Mouse (Mus musculus) embryo, embryonic 11 days (tissue): ENCODE data around the gene Sectm1b.
"Not testable (repeated sequence)": the region's sequence is repeated elsewhere in the genome, so short reads cannot be mapped to it uniquely, and the experiment has no call there.

ENCODE experiments used
- DNase-seq: peaks from one replicate; pipeline ENCODE4 v3.0.0-alpha.2; 2015

The Sectm1b gene

GRCm38 (mm10) chr11:121063379-121063778 is at the start of gene Sectm1b:
Sectm1b (minus strand) TSS chr11:121063569.
- DNase-seq: no peak

DNA sequence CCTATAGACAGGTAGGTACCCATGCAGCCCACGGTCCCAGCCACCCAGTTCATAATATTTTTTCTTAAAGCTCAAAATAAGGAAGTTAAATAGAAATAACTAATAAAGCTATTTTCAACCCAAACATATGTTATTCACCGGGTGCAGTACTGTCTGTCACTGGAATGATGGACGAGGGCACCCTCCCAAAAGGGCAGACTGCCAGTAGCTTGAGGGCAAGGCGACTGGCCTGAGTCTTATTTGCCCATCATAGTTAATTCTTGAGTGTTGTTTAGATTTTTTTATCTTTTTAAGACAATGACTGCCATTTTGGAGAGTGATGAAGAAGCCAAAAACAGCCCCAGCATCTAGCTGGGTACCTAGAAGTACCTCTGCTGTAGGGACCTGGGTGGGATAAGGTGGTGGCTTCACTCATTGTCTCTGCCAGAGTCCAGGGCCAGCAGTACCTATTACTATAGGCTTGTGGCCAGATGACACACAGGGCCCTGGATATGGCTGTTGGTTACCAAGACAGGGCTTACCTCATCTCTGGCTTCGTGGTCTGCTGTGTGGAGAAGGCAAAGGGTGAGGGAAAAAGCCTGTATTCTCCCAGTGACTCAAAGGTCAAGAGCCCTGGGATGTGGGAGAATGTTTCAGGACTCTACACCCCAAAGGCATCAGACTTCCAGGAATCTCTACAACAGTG is 48.9 kb upstream of the Sectm1b start:
- DNase-seq: no peak

- DNase-seq: no peak
Observed at GRCm38 (mm10) chr11:121111601-121112000, 48.2 kb upstream of the Sectm1b start.

GRCm38 (mm10) chr11:121111051-121111450 is 47.7 kb upstream of the Sectm1b start:
- no peak for DNase-seq

GRCm38 (mm10) chr11:121109986-121110385 is 46.6 kb upstream of the Sectm1b start:
- peak; percentile 25 for DNase-seq

DNA sequence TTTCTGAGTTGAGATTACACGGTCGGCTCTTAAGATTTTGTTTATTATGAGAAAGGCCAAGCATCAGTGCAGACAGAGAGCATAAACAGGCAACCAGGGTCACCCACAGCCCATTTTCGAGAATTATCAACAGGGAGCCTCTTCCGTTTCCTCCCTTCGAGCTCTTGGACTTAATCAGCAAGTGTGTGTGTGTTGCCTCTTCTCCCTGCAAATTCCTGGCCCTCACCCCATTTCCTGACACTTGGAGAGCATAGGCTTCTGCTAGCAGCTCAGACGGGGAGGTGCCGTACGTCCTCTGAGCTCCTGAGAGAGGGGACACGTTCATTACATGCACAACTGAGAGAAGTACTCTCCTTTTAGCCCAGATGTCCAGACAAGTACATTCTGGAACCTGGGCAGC is 44.7 kb upstream of the Sectm1b start:
- no peak for DNase-seq

- not testable (repeated sequence) for DNase-seq
Observed at GRCm38 (mm10) chr11:121107242-121107641, 43.9 kb upstream of the Sectm1b start.

GRCm38 (mm10) chr11:121101124-121101805 is 37.9 kb upstream of the Sectm1b start:
- no peak for DNase-seq

- no peak for DNase-seq
Observed at GRCm38 (mm10) chr11:121100692-121101091, 37.3 kb upstream of the Sectm1b start.

DNA sequence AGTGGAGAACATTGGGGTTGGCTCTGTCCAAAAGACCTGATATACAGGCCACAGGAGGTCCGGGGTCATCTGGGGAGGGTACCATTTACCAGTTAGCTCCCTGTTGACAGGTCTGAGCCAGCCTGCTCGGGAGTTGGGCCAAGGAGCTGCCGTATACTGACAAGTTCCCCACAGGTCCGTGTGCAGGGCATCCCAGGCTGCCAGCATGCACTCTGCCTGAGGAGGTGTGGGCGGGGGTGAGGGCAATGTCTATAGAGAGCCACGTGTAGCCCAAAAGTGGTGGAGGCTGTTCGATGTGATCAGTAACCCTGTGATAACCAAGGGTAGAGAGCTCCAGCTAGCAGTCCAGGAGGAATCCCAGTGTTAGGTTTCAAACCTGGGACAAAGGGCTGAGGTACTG is 36.4 kb upstream of the Sectm1b start:
- no peak for DNase-seq

DNA sequence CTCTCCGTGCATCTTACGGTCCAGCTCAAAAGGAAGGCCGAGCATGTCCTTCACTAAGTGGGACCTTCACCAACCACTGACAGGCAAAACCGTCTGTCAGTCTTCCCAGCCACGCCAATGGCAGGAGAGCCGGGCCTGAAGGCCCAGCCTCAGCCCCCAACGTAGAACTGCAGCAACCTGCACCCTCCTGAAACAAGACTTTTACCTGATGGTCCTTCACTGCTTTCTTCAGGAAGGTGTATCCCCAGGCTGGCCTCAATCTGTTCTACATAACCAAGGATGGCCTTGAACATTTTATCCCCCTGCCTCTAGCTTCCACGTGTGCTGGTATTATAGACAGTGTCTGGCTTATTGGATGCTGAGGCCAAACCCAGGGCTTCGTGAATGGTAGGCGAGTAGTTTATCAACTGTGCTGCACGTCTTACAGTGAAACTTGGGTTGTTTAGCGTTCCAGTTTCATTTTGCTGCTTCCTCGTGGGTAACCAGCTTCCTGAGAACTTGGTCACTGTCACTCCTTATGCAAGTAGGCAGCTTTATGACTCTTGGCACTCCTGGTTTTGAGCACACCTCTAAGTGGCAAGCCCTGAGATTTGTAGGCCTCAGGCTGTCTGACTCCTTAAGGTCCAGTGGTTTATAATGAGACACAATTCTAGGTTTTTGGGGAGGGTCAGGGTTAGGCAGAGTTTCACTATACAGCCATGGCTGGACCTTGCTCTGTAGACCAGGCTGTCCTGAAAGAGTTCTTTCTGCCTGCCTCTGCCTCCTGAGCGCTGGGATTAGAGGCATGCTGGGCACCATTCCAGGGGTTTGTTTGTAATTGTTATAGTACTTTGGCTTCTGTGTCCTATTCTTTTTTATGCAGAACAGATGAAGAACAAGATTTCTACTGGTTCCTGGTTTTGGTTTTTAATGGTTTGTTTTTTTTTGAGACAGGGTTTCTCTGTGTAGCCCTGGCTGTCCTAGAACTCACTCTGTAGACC is 29.5 kb upstream of the Sectm1b start:
- no peak for DNase-seq

GRCm38 (mm10) chr11:121090943-121091342 is 27.6 kb upstream of the Sectm1b start:
- DNase-seq: no peak

GRCm38 (mm10) chr11:121089756-121090546 is 26.6 kb upstream of the Sectm1b start:
- DNase-seq: no peak

- no peak for DNase-seq
Observed at GRCm38 (mm10) chr11:121088997-121089396, 25.6 kb upstream of the Sectm1b start.

DNA sequence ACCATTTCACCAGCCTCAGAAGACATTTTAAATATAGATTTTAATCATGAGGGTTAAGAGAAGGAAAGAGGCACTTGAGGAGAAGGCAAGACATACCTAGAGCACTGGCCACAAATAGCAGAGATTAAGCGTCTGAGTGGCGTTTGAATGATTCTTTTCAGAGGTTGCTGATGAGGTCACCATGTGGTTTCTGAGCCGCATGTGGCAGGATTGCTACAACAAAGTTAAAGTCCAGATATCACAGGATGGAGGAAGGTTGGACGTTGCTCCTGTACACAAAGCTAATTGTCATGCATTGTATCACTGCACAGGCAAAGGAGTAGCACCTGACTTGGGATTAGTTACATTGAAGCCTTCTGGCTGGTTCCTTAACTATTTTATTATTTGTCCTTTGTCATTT is 22.9 kb upstream of the Sectm1b start:
- DNase-seq: no peak

- no peak for DNase-seq
Observed at GRCm38 (mm10) chr11:121085181-121085580, 21.8 kb upstream of the Sectm1b start.

GRCm38 (mm10) chr11:121082857-121083500 is 19.6 kb upstream of the Sectm1b start:
- no peak for DNase-seq

DNA sequence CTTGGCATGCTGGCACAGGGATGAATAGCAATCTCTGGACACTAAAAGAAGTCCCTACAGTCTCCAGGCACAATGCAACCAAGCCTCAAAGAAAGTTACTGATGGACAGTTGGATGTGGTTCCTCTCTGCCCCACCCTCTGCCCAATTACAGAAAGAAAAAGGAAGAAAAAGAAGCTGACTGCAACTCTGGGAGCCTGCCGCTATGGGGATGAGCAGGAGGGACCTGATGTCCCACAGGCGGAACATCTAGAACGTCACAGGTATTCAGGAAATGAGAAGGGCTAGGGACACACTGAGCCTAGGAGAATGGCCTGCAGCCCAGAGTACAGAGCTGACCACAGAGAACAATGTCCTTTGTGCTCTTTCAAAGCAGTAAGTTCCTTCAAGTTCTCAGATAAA is 18.9 kb upstream of the Sectm1b start:
- DNase-seq: no peak

- no peak for DNase-seq
Observed at GRCm38 (mm10) chr11:121081120-121081519, 17.8 kb upstream of the Sectm1b start, which contains the start of gene Sectm1a. Sectm1a (minus strand) TSS chr11:121081220.

DNA sequence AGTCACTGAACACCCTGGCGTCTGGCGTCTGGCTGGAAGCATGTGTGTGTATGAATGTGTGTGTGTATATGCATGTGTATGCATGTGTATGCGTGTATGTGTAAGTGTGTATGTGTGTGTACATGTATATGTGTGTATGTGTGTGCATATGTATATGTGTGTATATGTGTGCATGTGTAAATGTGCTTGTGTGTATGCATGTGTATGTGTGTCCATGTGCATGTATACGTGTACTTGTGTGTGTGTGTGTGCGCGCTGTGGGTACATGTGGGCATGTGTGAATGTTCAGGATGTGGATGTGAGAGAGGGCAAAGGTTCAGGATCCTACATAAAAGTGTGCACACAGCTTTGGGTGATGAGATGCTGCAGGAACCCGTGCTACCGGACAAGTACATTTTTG is 17.0 kb upstream of the Sectm1b start:
- DNase-seq: no peak

DNA sequence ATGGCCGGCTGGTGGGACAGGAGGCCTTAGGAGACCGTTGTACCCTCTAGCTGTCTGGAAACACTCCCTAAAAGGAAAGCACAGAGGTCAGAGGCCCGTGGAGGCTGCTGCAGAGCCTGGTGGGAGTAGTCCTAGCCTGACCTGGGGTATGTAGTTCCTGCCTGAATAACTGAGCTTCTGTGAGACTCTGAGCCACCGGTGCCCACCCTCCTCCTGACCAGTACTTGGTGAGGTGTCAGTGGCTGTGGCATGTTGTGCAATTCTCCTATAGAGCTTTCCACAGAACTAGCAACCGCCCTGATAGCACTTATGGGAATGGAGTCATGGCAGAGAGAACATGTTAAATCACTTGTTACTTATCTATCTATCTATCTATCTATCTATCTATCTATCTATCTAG is 12.3 kb upstream of the Sectm1b start:
- DNase-seq: no peak

DNA sequence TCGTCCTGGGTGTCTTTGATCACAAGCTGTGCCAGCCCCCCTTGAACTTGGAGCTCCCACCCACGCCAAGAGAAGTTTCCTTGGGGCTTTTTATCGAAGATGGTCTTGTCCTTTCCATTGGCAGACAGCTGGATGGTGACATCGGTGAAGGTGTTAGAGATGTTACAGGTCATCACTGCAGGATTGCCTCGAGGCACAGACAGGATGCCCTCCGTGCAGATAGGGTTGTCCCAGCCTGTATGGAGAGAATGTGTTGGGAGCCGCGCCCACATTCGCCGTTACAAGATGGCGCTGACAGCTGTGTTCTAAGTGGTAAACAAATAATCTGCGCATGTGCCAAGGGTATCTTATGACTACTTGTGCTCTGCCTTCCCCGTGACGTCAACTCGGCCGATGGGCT is 6.3 kb upstream of the Sectm1b start:
- DNase-seq: not testable (repeated sequence)
